Mouse (Mus musculus) right cerebral cortex, adult 2 months (tissue): Measurements from ENCODE around the gene Platr25.
A peak's percentile ranks its signal among the peaks of the same experiment; 100 is the strongest.
"Not testable (repeated sequence)": the region's sequence is repeated elsewhere in the genome, so short reads cannot be mapped to it uniquely, and the experiment has no call there.

Source experiments
- DNase-seq, 2 experiments: peaks; one replicate each; pipeline ENCODE4 v3.0.0; 2021 to 2022; ENCODE audit warnings: low spot score in 2 of 2

Platr25 gene

GRCm38 (mm10) chr13:62760432-62761415 is at the start of gene Platr25:
TSS of gene Platr25 (minus strand) at chr13:62760709.
- peak; percentile 29 to 37 for DNase-seq

GRCm38 (mm10) chr13:62807981-62808380 is 47.5 kb upstream of the Platr25 start:
- DNase-seq, result not testable (repeated sequence)

- DNase-seq, result not testable (repeated sequence)
These were observed 25.6 kb upstream of the Platr25 start for GRCm38 (mm10) chr13:62786135-62786493.

GRCm38 (mm10) chr13:62785199-62786134 is 25.0 kb upstream of the Platr25 start, which contains the start of gene Gm5141:
TSS of gene Gm5141 (minus strand) at chr13:62785808.
- DNase-seq, result peak; percentile 54 to 69

GRCm38 (mm10) chr13:62763806-62764205 is 3.3 kb upstream of the Platr25 start:
- peak; percentile 57 to 59 for DNase-seq

DNA sequence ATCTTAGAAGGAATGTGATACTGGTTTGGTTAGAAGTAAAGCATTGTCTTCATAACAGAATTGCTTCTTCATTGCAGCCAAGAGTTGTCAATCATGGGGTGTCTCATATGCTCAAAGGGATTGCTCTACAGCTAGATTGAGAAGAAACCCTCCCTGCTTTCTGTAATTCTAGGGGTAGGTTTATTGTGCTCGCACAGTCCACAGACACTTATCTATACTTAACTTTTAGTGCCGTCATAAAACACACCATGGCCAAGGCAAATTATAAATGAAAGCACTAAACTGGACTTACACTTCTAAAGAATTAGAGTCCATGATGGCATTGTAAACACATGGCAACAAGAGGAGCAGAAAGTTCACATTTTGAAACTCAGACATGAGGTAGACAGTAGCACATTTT is 27.2 kb downstream of the Platr25 start:
- DNase-seq, result no peak

GRCm38 (mm10) chr13:62712611-62713010 is 47.9 kb downstream of the Platr25 start:
- DNase-seq, result not testable (repeated sequence)

- peak; percentile 1 to 2 for DNase-seq
These were observed 75.2 kb downstream of the Platr25 start for GRCm38 (mm10) chr13:62685287-62685648.

DNA sequence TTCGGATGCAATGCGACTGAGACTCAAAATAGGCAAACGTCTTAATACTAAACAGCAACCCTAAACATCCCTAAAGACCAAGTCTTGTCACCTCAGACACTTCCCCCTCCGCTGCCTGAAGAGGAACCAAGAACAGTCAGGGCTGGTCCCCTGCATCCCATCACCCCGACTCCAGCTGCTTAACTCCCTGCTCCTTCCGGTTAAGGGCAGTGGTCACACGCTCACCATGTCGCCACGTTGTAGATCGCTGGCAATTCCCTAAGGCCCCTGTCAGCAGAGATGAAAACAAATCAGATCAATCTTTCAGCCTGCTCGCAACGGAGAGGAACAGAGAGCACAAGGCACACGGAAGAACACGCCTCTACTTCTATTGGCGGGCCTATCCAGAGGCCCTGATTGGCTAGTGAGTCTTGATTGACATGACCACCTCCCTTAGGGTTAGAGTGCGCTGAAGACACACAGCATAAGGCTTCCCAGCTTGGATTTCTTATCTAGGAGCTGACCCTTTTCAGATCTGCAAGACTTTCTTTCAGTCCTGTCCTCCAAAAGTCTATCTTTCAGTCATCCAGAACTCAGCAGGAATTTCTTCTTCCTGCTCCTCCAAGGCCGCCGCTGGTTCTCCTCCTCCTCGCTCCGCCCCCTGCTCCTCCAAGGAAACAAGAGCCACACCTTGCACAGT is 75.8 kb downstream of the Platr25 start:
- DNase-seq, result peak; percentile 24 to 50

DNA sequence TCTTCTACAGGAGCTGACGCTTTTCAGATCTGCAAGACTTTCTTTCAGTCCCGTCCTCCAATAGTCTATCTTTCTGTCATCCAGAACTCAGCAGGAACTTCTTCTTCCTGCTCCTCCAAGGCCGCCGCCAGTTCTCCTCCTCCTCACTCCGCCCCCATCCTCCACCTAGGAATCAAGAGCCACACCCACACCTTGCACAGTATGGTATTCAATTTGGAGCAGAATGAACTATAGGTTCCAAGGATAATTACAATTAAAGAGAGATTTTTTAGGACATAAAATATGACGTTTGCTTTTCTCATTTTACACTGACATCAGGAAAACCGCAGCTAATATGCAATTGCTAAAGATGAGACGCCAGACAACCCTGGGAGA is 107.2 kb downstream of the Platr25 start:
- DNase-seq, result no peak

- DNase-seq, result peak; percentile 67
These were observed 107.7 kb downstream of the Platr25 start for GRCm38 (mm10) chr13:62652681-62653368.

DNA sequence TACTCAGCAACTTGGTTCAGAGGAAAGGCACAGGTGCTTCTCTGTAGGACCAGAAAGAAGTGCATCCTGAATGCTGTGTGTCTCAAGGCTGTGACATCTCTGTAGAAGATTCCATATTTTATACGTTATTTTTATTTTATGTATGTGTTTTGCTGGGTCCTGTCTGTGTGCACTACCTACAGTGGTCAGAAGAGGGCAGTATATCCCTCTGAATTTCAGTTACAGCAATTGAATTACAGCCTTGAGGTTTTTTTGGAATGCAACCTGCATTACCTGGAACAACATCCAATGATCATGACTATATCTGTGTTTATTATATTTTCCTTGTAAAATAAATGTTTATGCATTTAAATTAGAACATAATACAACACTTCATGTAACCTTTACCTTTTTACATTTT is 133.4 kb downstream of the Platr25 start:
- peak; percentile 2 to 4 for DNase-seq

GRCm38 (mm10) chr13:62624277-62624665 is 136.2 kb downstream of the Platr25 start:
- not testable (repeated sequence) for DNase-seq

DNA sequence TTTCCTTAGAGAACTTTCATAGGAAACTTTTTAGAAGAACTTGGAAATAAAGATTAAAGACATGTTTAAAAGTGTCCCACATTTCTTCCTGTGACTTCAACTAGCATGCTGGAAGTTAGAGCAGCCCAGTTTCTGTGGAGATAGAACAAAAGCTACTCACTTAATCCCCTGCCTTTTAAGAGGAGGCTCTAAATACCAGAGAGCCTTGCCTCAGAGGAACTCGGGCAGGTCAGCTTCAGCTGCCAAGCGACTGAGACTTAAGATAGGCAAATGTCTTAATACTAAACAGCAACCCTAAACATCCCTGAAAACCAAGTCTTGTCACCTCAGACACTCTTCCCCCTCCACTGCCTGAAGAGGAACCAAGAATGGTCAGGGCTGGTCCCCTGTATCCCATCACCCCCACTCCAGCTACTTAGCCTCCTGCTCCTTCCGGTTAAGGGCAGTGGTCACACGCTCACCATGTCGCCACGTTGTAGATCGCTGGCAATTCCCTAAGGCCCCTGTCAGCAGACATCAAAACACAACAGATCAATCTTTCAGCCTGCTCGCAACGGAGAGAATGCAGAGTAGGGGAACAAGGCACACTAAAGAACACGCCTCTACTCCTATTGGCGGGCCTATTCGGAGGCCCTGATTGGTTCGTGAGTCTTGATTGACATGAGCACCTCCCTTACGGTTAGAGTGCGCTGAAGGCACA is 136.8 kb downstream of the Platr25 start, which contains the start of gene 6720489N17Rik:
Gene 6720489N17Rik (minus strand): TSS at position 606 of the 700 bp plus-strand sequence.
- DNase-seq, result peak; percentile 65 to 75
